Mouse (Mus musculus) Patski (cell line): Measurements from ENCODE around the gene Ormdl1. TPM values are rescaled to one million over a fixed set of nuclear protein-coding genes. Genes with fewer than 3 reads are reported as not detected.
"Not testable (repeated sequence)": the region's sequence is repeated elsewhere in the genome, so short reads cannot be mapped to it uniquely, and the experiment has no call there.

Experiments
- ATAC-seq: fragments of 100-300 bp; one replicate; pipeline ENCODE4 v1.8.0; 2021
- CTCF ChIA-PET: fragments of 350-600 bp; sonication (Branson Sonifier 250); formaldehyde crosslinking; loops from one replicate; lab custom pipeline; 2022; ENCODE audit warnings: inconsistent platforms; lab: Charles Lee
- POLR2A ChIA-PET: fragments of 350-600 bp; sonication (Branson Sonifier 250); formaldehyde crosslinking; loops from one replicate; lab custom pipeline; 2022; ENCODE audit warnings: antibody characterized with exemption, inconsistent platforms; lab: Charles Lee
- DNase-seq: peaks from one replicate; pipeline ENCODE4 v3.0.0-alpha.2; 2011; ENCODE audit warnings: low read depth, low spot score
- H3K27me3 ChIP-seq: fragments of 371-371 bp; one replicate; pipeline ENCODE4 v1.5.1; 2021
- CTCF ChIP-seq: fragments of 100-300 bp; IDR thresholded peaks from one replicate; pipeline ENCODE4 v1.5.1; 2021
- in situ Hi-C: fragments of 300-500 bp; cut with MboI; formaldehyde crosslinking; loops from 3 replicates; pipeline ENCODE4 v1.11.1; 2018; ENCODE audit warnings: low pct_unique_long_range_greater_than_20kb, mixed read lengths
- polyA plus RNA-seq: library from polyadenylated mRNA; unstranded; gene quantifications from one replicate; pipeline ENCODE4 v1.2.3, GENCODE M21; 2021

Gene Ormdl1
- polyA plus RNA-seq, result 24.4 TPM

DNA sequence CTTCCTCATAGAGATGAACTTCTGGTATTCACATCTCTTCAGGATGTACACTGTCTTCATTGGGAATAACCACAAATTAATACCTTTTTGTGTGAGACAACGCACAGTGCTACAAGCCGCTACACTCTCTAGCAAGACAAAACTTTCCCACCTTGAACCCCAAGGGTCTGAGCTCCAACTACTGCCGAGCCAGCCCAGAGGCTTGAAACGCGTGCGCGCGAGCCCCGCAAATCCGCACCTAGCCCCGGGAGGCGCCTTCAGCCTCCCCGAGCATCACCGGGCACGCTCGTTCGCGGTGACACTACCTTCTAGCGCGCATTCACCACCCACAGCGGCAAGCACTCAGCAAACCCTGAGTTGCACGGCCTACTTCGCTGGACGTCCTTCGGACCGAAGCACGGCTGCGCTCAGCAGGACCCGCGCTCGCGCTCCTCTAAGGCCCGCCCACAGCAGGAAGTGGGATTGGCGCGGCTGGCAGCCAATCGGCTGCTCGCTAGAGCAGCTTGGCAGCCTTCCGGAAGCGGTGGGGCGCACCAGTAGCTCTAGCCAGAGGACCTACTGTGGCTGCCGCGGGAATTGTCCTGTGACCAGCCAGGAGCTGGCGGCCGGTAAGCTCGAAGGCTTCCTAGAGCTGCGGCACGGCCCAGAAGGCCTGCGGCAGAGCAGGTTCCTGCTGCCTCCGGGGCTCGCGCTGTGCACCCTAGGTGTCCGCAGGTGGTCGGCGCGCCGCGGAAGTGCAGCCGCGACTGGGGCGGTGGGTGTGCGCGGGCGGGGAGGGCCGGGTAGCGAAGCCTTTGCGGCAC is at the start of gene Ormdl1, which contains the start of the genes Pms1 and Gm28778:
Ormdl1 (plus strand) TSS at position 515 of the 803 bp plus-strand sequence.
Pms1 (minus strand) TSS at position 438 of the 803 bp plus-strand sequence.
Gm28778 (plus strand) TSS at position 531 of the 803 bp plus-strand sequence.
- POLR2A ChIA-PET, result interaction anchor here (1.0 to 1.6 kb wide), 2 partner anchors 16 to 31 kb away, joined by 3 to 4 read pairs; no protein-coding TSS in a partner anchor
- H3K27me3 ChIP-seq, result no peaks in the 10 kb centered on the region
- TF ChIP-seq CTCF, result no peak
- ATAC-seq (peak; percentile 100), DNase-seq (peak; percentile 87)
- CTCF ChIA-PET, result interaction anchor here (1.1 to 1.4 kb wide), 2 partner anchors 14 to 25 kb away, joined by 3 read pairs; no protein-coding TSS in a partner anchor
- in situ Hi-C loops, result no loop called here

DNA sequence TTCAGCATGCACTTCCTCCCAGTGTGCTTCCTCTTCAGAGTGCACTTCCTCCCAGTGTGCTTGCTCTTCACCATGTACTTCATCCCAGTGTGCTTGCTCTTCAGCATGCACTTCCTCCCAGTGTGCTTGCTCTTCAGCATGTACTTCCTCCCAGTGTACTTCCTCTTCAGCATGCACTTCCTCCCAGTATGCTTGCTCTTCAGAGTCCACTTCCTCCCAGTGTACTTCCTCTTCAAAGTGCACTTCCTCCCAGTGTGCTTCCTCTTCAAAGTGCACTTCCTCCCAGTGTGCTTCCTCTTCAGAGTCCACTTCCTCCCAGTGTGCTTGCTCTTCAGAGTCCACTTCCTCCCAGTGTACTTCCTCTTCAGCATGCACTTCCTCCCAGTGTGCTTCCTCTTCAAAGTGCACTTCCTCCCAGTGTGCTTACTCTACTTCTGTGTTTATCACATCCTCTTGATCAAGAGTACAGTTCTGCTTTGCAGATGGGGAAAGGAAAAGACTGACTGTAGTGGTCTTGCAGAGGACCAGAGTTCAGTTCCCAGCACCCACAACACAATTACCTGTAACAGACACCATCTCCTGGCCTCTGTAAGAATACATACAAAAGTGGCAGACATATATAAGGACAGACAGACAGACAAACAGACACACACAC is 31.8 kb upstream of the Ormdl1 start:
- in situ Hi-C loops, H3K27me3 ChIP-seq, POLR2A ChIA-PET, CTCF ChIA-PET, ATAC-seq, DNase-seq: not testable (repeated sequence)

DNA sequence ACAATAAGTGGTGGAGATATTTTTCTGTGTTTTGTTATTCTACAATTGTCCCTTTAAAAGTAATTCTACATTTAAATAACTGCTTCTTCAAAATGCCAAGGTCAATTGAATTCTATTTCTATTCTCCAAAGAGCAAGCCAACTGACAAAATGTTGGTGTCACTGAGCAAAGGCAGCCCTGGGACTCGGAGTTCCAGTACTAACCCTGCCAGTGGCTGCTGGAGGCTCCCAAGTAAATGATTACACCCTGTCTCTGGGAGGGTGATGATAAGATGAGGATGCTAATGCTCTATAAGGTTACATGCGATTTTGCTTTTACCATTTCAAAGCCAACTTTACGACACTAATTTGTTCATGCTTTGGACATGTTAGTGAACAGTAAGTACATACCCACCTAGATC is 27.0 kb upstream of the Ormdl1 start:
- DNase-seq (no peak), ATAC-seq (no peak)
- TF ChIP-seq CTCF, result no peak
- ChIA-PET POLR2A (no interaction called here), CTCF (interaction anchor here (0.6 kb wide), 1 partner anchor 458 kb away, joined by 3 read pairs; no protein-coding TSS in a partner anchor)
- in situ Hi-C loops, result loop anchor here (5.0 kb wide), 1 partner anchor 218 kb away; no protein-coding TSS in a partner anchor
- H3K27me3 ChIP-seq, result no peaks in the 10 kb centered on the region

DNA sequence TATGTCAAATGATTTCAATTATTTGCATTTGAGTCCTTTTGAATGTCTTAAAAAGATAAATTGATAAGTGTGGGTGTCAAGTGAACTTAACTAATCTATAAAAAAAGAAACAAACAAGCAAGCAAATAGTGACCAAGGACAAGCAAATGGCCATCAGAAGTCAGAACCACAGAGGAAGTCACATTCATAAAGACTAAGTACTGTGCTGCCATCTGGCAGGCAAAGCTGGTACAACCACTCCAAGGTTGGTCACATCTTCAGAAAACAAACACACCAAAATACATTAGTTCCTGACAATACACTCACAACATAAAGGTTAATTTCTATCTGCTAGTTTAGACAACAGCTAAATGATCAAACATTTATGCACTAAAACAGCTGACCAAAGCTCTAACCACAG is 24.2 kb upstream of the Ormdl1 start:
- in situ Hi-C loops, result loop anchor here (5.0 kb wide), 1 partner anchor 220 kb away; no protein-coding TSS in a partner anchor
- DNase-seq (no peak), ATAC-seq (peak; percentile 83)
- ChIA-PET CTCF (interaction anchor here (0.8 to 1.8 kb wide), 6 partner anchors 9 to 221 kb away, joined by 3 to 5 read pairs (median 3); no protein-coding TSS in a partner anchor), POLR2A (interaction anchor here (0.6 kb wide), 1 partner anchor 54 kb away, joined by 3 read pairs; no protein-coding TSS in a partner anchor)
- H3K27me3 ChIP-seq, result no peaks in the 10 kb centered on the region
- peak; percentile 74 for TF ChIP-seq CTCF

- TF ChIP-seq CTCF, result no peak
- DNase-seq (no peak), ATAC-seq (no peak)
- ChIA-PET POLR2A (no interaction called here), CTCF (no interaction called here)
- in situ Hi-C loops, result no loop called here
- H3K27me3 ChIP-seq, result no peaks in the 10 kb centered on the region
These were observed 5.7 kb upstream of the Ormdl1 start for GRCm38 (mm10) chr1:53291197-53291596.

GRCm38 (mm10) chr1:53300506-53300905 is 3.6 kb downstream of the Ormdl1 start:
- DNase-seq, result no peak
- TF ChIP-seq CTCF, result no peak

DNA sequence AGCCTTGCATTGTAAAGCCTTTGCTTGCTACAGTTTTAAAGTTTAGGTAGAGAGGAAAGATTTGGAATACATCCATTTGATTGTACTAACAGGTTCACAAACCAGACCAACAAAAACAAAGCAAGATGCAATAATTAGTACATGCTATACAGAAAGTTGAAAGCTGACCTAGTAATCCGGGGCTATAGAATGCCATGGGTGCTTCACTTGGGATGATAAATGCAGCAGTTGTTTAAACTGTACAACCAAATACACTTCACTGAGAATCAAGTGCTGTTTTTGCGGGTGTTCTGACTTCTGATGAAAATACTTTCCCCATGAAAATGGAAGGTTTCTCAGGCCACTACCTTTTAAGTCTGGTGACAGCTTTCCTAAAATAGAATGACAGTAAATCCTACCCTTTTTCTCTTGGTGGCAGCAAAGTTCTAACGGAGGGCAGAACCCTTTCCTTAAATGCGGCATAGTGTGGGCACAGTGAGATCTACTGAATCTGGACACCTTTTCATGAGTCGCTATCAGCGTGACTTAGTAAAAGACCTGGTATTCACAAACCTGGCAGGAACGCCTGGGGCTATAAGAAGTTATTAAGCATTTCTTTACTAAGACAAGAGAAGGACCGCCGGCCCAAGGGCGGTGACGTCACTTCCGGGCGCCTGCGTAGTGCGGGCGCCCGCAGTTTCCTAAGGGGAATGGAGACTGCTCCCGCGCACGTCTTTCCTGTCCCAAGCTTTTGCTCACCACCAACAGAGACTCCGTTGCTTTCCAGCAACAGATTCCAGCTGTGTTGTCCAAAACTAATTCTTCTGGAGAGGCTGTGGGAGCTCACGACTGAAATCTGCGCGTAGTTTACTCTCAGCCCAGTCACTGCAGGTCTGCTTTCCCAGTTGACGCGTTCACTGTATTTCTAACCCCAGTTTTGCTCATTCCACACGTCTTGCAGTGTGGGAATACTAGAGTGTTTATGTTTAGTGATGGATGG is 16.4 kb downstream of the Ormdl1 start, which contains the start of gene Osgepl1:
Osgepl1 (plus strand) TSS at position 636 of the 979 bp plus-strand sequence.
- peak; percentile 15 for TF ChIP-seq CTCF
- POLR2A ChIA-PET, result interaction anchor here (1.3 kb wide), 2 partner anchors 9 to 16 kb away, joined by 4 read pairs; partner anchors contain the start of genes Gm28778, Ormdl1 and Pms1
- CTCF ChIA-PET, result no interaction called here
- H3K27me3 ChIP-seq, result no peaks in the 10 kb centered on the region
- in situ Hi-C loops, result no loop called here
- peak; percentile 28 for DNase-seq
- peak; percentile 92 for ATAC-seq

More at GRCm38 (mm10) chr1:53300506-53300905, 3.6 kb downstream of the Ormdl1 start:
- no peak for ATAC-seq
- in situ Hi-C loops, result no loop called here
- POLR2A ChIA-PET, result interaction anchor here (0.7 kb wide), 1 partner anchor 109 kb away, joined by 3 read pairs; no protein-coding TSS in a partner anchor
- CTCF ChIA-PET, result no interaction called here
- H3K27me3 ChIP-seq, result no peaks in the 10 kb centered on the region

DNA sequence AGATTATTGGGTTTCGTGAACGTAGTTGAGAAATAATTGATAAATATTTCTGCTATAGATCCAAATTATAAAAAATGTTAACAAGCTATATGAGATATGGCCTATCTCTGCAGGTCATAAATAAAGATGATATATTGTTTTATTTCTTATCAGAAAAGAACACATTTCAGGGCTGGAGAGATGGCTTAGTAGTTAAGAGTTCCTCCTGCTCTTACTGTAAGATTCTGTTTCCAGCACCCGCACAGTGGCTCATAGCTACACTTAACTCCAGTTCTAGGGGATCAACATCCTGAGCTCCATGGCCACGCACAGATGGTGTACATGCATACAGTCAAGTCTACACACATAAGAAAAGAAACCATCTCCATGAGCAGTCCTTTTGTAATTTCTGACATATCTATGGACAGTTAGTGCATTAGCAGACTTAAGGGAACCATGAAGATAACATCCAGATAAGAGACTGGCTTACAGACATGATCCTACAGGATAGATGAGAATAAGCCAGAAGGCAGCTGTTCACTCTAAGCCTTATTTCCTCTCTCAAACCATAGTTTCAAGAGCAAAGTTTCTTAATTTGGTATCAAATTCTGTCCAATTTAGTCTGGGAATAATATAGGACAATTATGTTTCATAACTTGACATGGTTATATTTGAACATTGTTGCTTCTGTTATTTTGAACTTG is 24.9 kb downstream of the Ormdl1 start:
- POLR2A ChIA-PET, result interaction anchor here (0.6 kb wide), 1 partner anchor 9 kb away, joined by 4 read pairs; no protein-coding TSS in a partner anchor
- CTCF ChIA-PET, result interaction anchor here (1.0 kb wide), 1 partner anchor 25 kb away, joined by 3 read pairs; the partner anchor contains the start of genes Gm28778, Ormdl1 and Pms1
- H3K27me3 ChIP-seq, result no peaks in the 10 kb centered on the region
- ATAC-seq (no peak), DNase-seq (no peak)
- in situ Hi-C loops, result no loop called here
- no peak for TF ChIP-seq CTCF

DNA sequence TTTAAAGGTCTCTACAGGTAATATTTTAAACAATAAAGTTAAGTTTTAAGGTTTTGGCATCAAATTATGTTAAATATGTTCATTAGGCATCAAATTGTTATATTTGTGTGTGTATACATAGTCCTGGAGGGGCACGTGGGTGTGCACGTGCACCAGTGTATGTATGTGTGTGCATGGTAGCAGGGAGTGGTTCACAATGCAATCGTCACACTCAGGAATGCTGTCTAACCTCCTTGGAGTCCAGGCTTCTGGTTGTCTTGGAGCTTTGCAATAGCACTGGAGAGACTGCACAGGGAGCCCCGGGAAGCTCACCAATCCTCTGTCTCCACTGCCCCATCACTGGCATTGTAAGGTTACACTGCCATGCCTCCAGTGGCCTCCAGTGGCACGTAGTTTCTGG is 26.4 kb downstream of the Ormdl1 start:
- TF ChIP-seq CTCF, result no peak
- in situ Hi-C loops, result no loop called here
- no peaks in the 10 kb centered on the region for H3K27me3 ChIP-seq
- ATAC-seq (no peak), DNase-seq (no peak)
- POLR2A ChIA-PET, result interaction anchor here (0.8 kb wide), 1 partner anchor 449 kb away, joined by 3 read pairs; no protein-coding TSS in a partner anchor
- CTCF ChIA-PET, result no interaction called here
